Mouse (Mus musculus): Measurements from ENCODE around the gene Elp1. TPM values are rescaled to one million over a fixed set of nuclear protein-coding genes. Genes with fewer than 3 reads are reported as not detected.

The Elp1 gene
- 91.9 and 96.8 TPM in 2 replicates for polyA plus RNA-seq (2016; fragmentation: Nextera tagmentation; extraction: Ambion mirVana)

GRCm38 (mm10) chr4:56801907-56802668, at the start of gene Elp1, which contains the start of gene Fam206a:
Gene Elp1 (minus strand): TSS chr4:56802331.
Gene Fam206a (plus strand): TSS chr4:56802345.
- Histone ChIP-seq H3K4me3 (peak within 1 kb of the TSS; percentile 98), H3K27ac (peak within 1 kb of the TSS; percentile 95), H3K9me3 (replicated peaks) (no peaks in the 10 kb centered on the region), H3K36me3 (peaks cover 67% of the 10 kb centered on the region), H3K4me1 (peaks cover 20% of the 10 kb centered on the region), H3K27me3 (ENCODE audit: low read depth, poor library complexity, severe bottlenecking) (no peaks in the 10 kb centered on the region)
- DNase-seq (ENCODE audit: low spot score): peak; percentile 98
- under 1% methylated on average over 72 of the region's 72 CpGs for WGBS

GRCm38 (mm10) chr4:56850724-56851123, 48.6 kb upstream of the Elp1 start:
- Histone ChIP-seq H3K27me3 (ENCODE audit: low read depth, poor library complexity, severe bottlenecking) (no peaks in the 10 kb centered on the region), H3K36me3 (peaks cover 4% of the 10 kb centered on the region), H3K4me1 (peaks cover 5% of the 10 kb centered on the region; the same call in 1 of the 2 replicates), H3K9me3 (replicated peaks) (no peaks in the 10 kb centered on the region), H3K4me3 (no peak overlapping the region), H3K27ac (0 out of 2 replicates have a peak overlapping the region, but pooled peaks have one; percentile 30)
- WGBS: 44% methylated on average over 6 of the region's 6 CpGs
- no peak for DNase-seq (ENCODE audit: low spot score)

GRCm38 (mm10) chr4:56848044-56848443, 45.9 kb upstream of the Elp1 start:
- Histone ChIP-seq H3K36me3 (peaks cover 25% of the 10 kb centered on the region), H3K4me3 (no peak overlapping the region), H3K27ac (no peak overlapping the region), H3K9me3 (replicated peaks) (no peaks in the 10 kb centered on the region), H3K27me3 (ENCODE audit: low read depth, poor library complexity, severe bottlenecking) (no peaks in the 10 kb centered on the region), H3K4me1 (peaks cover 5% of the 10 kb centered on the region; the same call in 1 of the 2 replicates)
- 91% methylated on average over 6 of the region's 6 CpGs for WGBS
- DNase-seq (ENCODE audit: low spot score): no peak

- Histone ChIP-seq H3K27me3 (ENCODE audit: low read depth, poor library complexity, severe bottlenecking) (no peaks in the 10 kb centered on the region), H3K9me3 (replicated peaks) (no peaks in the 10 kb centered on the region), H3K27ac (no peak overlapping the region), H3K36me3 (peaks cover 25% of the 10 kb centered on the region), H3K4me1 (peaks cover 5% of the 10 kb centered on the region; the same call in 1 of the 2 replicates), H3K4me3 (no peak overlapping the region)
- 86% methylated on average over 3 of the region's 3 CpGs for WGBS
- no peak for DNase-seq (ENCODE audit: low spot score)
Observed at GRCm38 (mm10) chr4:56847400-56847799, 45.3 kb upstream of the Elp1 start.

GRCm38 (mm10) chr4:56845896-56846533, 43.9 kb upstream of the Elp1 start:
- no peaks in the 10 kb centered on the region for H3K27me3 ChIP-seq (ENCODE audit: low read depth, poor library complexity, severe bottlenecking)
- DNase-seq (ENCODE audit: low spot score): no peak
- H3K4me1 ChIP-seq: peaks cover 5% of the 10 kb centered on the region; the same call in 1 of the 2 replicates
- peaks cover 37% of the 10 kb centered on the region for H3K36me3 ChIP-seq
- 69% methylated on average over 12 of the region's 12 CpGs for WGBS
- H3K27ac ChIP-seq: no peak overlapping the region
- no peaks in the 10 kb centered on the region for H3K9me3 ChIP-seq (replicated peaks)
- no peak overlapping the region for H3K4me3 ChIP-seq

GRCm38 (mm10) chr4:56844911-56845310, 42.8 kb upstream of the Elp1 start:
- Histone ChIP-seq H3K36me3 (peaks cover 45% of the 10 kb centered on the region), H3K4me1 (no peaks in the 10 kb centered on the region), H3K9me3 (replicated peaks) (no peaks in the 10 kb centered on the region), H3K4me3 (no peak overlapping the region), H3K27me3 (ENCODE audit: low read depth, poor library complexity, severe bottlenecking) (no peaks in the 10 kb centered on the region), H3K27ac (no peak overlapping the region)
- no peak for DNase-seq (ENCODE audit: low spot score)
- 94% methylated on average over 4 of the region's 4 CpGs for WGBS

GRCm38 (mm10) chr4:56843963-56844362, 41.8 kb upstream of the Elp1 start:
- no peaks in the 10 kb centered on the region for H3K4me1 ChIP-seq
- 94% methylated on average over 2 of the region's 2 CpGs for WGBS
- H3K27ac ChIP-seq: no peak overlapping the region
- H3K4me3 ChIP-seq: no peak overlapping the region
- H3K9me3 ChIP-seq (replicated peaks): no peaks in the 10 kb centered on the region
- no peak for DNase-seq (ENCODE audit: low spot score)
- peaks cover 49% of the 10 kb centered on the region for H3K36me3 ChIP-seq
- H3K27me3 ChIP-seq (ENCODE audit: low read depth, poor library complexity, severe bottlenecking): no peaks in the 10 kb centered on the region

- no peak for DNase-seq (ENCODE audit: low spot score)
- H3K4me3 ChIP-seq: no peak overlapping the region
- no peaks in the 10 kb centered on the region for H3K27me3 ChIP-seq (ENCODE audit: low read depth, poor library complexity, severe bottlenecking)
- 86% methylated on average over 7 of the region's 7 CpGs for WGBS
- H3K27ac ChIP-seq: no peak overlapping the region
- no peaks in the 10 kb centered on the region for H3K9me3 ChIP-seq (replicated peaks)
- H3K36me3 ChIP-seq: peaks cover 63% of the 10 kb centered on the region
- no peaks in the 10 kb centered on the region for H3K4me1 ChIP-seq
Observed at GRCm38 (mm10) chr4:56842501-56842900, 40.4 kb upstream of the Elp1 start.

GRCm38 (mm10) chr4:56840297-56840696, 38.2 kb upstream of the Elp1 start:
- 86% methylated on average over 3 of the region's 3 CpGs for WGBS
- Histone ChIP-seq H3K4me3 (no peak overlapping the region), H3K9me3 (replicated peaks) (no peaks in the 10 kb centered on the region), H3K27me3 (ENCODE audit: low read depth, poor library complexity, severe bottlenecking) (no peaks in the 10 kb centered on the region), H3K36me3 (peaks cover 70% of the 10 kb centered on the region), H3K4me1 (no peaks in the 10 kb centered on the region), H3K27ac (no peak overlapping the region)
- no peak for DNase-seq (ENCODE audit: low spot score)

GRCm38 (mm10) chr4:56837661-56838060, 35.5 kb upstream of the Elp1 start:
- H3K4me1 ChIP-seq: no peaks in the 10 kb centered on the region
- no peak for DNase-seq (ENCODE audit: low spot score)
- H3K27ac ChIP-seq: no peak overlapping the region
- H3K36me3 ChIP-seq: peaks cover 72% of the 10 kb centered on the region
- H3K9me3 ChIP-seq (replicated peaks): no peaks in the 10 kb centered on the region
- no peak overlapping the region for H3K4me3 ChIP-seq
- 87% methylated on average over 6 of the region's 6 CpGs for WGBS
- no peaks in the 10 kb centered on the region for H3K27me3 ChIP-seq (ENCODE audit: low read depth, poor library complexity, severe bottlenecking)

GRCm38 (mm10) chr4:56831998-56832397, 29.9 kb upstream of the Elp1 start:
- H3K36me3 ChIP-seq: peaks cover 66% of the 10 kb centered on the region
- no peaks in the 10 kb centered on the region for H3K27me3 ChIP-seq (ENCODE audit: low read depth, poor library complexity, severe bottlenecking)
- 93% methylated on average over 7 of the region's 7 CpGs for WGBS
- H3K4me3 ChIP-seq: no peak overlapping the region
- no peak overlapping the region for H3K27ac ChIP-seq
- no peak for DNase-seq (ENCODE audit: low spot score)
- H3K4me1 ChIP-seq: peaks cover 10% of the 10 kb centered on the region
- H3K9me3 ChIP-seq (replicated peaks): no peaks in the 10 kb centered on the region

GRCm38 (mm10) chr4:56831013-56831609, 29.0 kb upstream of the Elp1 start:
- Histone ChIP-seq H3K4me3 (no peak overlapping the region), H3K4me1 (peaks cover 10% of the 10 kb centered on the region), H3K9me3 (replicated peaks) (no peaks in the 10 kb centered on the region), H3K27ac (no peak overlapping the region), H3K36me3 (peaks cover 64% of the 10 kb centered on the region), H3K27me3 (ENCODE audit: low read depth, poor library complexity, severe bottlenecking) (no peaks in the 10 kb centered on the region)
- WGBS: 65% methylated on average over 13 of the region's 13 CpGs
- no peak for DNase-seq (ENCODE audit: low spot score)

GRCm38 (mm10) chr4:56829511-56829921, 27.4 kb upstream of the Elp1 start:
- H3K27ac ChIP-seq: no peak overlapping the region
- H3K4me3 ChIP-seq: no peak overlapping the region
- H3K4me1 ChIP-seq: peaks cover 10% of the 10 kb centered on the region
- no peaks in the 10 kb centered on the region for H3K27me3 ChIP-seq (ENCODE audit: low read depth, poor library complexity, severe bottlenecking)
- peaks cover 54% of the 10 kb centered on the region for H3K36me3 ChIP-seq
- DNase-seq (ENCODE audit: low spot score): no peak
- H3K9me3 ChIP-seq (replicated peaks): no peaks in the 10 kb centered on the region
- WGBS: 79% methylated on average over 7 of the region's 7 CpGs
